Mouse (Mus musculus): ENCODE results near the gene 1700025C18Rik.

Gene 1700025C18Rik

GRCm38 (mm10) chr2:165034131-165035057 is 56.2 kb downstream of the 1700025C18Rik start, which contains the start of gene Ncoa5:
Ncoa5 (minus strand) TSS chr2:165034867.
- DNase-seq = peak; percentile 97

GRCm38 (mm10) chr2:165033306-165033705 is 57.2 kb downstream of the 1700025C18Rik start:
- no peak for DNase-seq

GRCm38 (mm10) chr2:165032533-165032932 is 58.0 kb downstream of the 1700025C18Rik start:
- peak; percentile 22 for DNase-seq

All from kidney, adult 8-10 months (tissue).